Mouse (Mus musculus): ENCODE measurements around the gene Minpp1.

DNA sequence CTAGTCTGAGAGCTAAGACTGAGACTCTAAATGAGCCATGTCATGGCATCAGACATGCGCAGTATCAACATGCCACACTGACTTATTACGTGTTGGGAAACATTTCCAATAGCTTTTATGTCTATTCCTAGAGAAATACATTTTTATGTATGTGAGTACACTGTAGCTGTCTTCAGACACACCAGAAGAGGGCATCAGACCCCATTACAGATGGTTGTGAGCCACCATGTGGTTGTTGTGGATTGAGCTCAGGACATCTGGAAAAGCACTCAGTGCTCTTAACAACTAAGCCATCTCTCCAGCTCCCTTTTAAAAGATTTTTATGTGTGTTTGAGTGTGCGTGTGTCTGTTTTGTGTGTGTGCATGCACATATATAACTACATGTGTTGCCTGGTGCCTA is 6.8 kb downstream of the Minpp1 start:
- TF ChIP-seq POLR2A (IDR thresholded peaks at IDR 0.05; ENCODE audit: low read depth, low read length) (no peak), CTCF (conservative IDR thresholded peaks at IDR 0.05; ENCODE audit: insufficient read depth, insufficient read length, low read depth, low read length) (no peak)
